Mouse (Mus musculus): Measurements from ENCODE around the gene Zfp683.

GRCm38 (mm10) chr4:134080674-134081073, 27.0 kb downstream of the Zfp683 start:
- TF ChIP-seq CTCF (IDR thresholded peaks at IDR 0.05; ENCODE audit: extremely low read depth, insufficient read depth, low read length) (no peak), POLR2A (IDR thresholded peaks at IDR 0.05; ENCODE audit: extremely low read depth, insufficient read depth, low read length) (no peak)
